Mouse (Mus musculus): ENCODE measurements around the gene Slc35c2.

GRCm38 (mm10) chr2:165253269-165253668, 34.4 kb downstream of the Slc35c2 start:
- TF ChIP-seq POLR2A (IDR thresholded peaks at IDR 0.05; ENCODE audit: low read depth, low read length) (no peak), CTCF (conservative IDR thresholded peaks at IDR 0.05; ENCODE audit: insufficient read depth, insufficient read length, low read depth, low read length) (no peak)
